Mouse (Mus musculus) liver, adult (tissue): ENCODE data around the gene Trmt61a.

Experiments used
- GATA4 ChIP-seq: IDR thresholded peaks from 2 replicates; pipeline ENCODE4 v1.6.1; 2014; ENCODE audit warnings: mild to moderate bottlenecking, low read length; ENCODE audit not compliant: insufficient replicate concordance

Trmt61a gene

GRCm38 (mm10) chr12:111669961-111670360 is 7.9 kb upstream of the Trmt61a start:
- TF ChIP-seq GATA4 = no peak

- no peak for TF ChIP-seq GATA4
These were observed 7.4 kb upstream of the Trmt61a start for GRCm38 (mm10) chr12:111670371-111670971.

GRCm38 (mm10) chr12:111670976-111671375 is 6.9 kb upstream of the Trmt61a start:
- no peak for TF ChIP-seq GATA4

- no peak for TF ChIP-seq GATA4
These were observed 6.4 kb upstream of the Trmt61a start for GRCm38 (mm10) chr12:111671431-111671902.

- no peak for TF ChIP-seq GATA4
These were observed 5.7 kb upstream of the Trmt61a start, which contains the start of gene Ckb for GRCm38 (mm10) chr12:111672176-111672575. Gene Ckb (minus strand): TSS chr12:111672338.

- TF ChIP-seq GATA4 = no peak
These were observed 5.3 kb upstream of the Trmt61a start for GRCm38 (mm10) chr12:111672581-111672980.

GRCm38 (mm10) chr12:111674850-111675486 is 2.9 kb upstream of the Trmt61a start:
- TF ChIP-seq GATA4 = no peak

GRCm38 (mm10) chr12:111675797-111676580 is 1.9 kb upstream of the Trmt61a start:
- TF ChIP-seq GATA4 = no peak

GRCm38 (mm10) chr12:111677421-111677820 is 484 bp upstream of the Trmt61a start:
- no peak for TF ChIP-seq GATA4

GRCm38 (mm10) chr12:111678670-111678933 is 697 bp downstream of the Trmt61a start:
- no peak for TF ChIP-seq GATA4

GRCm38 (mm10) chr12:111678997-111679396 is 1.1 kb downstream of the Trmt61a start:
- no peak for TF ChIP-seq GATA4

- no peak for TF ChIP-seq GATA4
These were observed 2.8 kb downstream of the Trmt61a start for GRCm38 (mm10) chr12:111680661-111681060.

- no peak for TF ChIP-seq GATA4
These were observed 3.4 kb downstream of the Trmt61a start for GRCm38 (mm10) chr12:111681305-111681704.

- TF ChIP-seq GATA4 = no peak
These were observed 4.1 kb downstream of the Trmt61a start for GRCm38 (mm10) chr12:111682003-111682402.

GRCm38 (mm10) chr12:111682806-111683205 is 4.9 kb downstream of the Trmt61a start:
- TF ChIP-seq GATA4 = no peak

- no peak for TF ChIP-seq GATA4
These were observed 8.5 kb downstream of the Trmt61a start for GRCm38 (mm10) chr12:111686390-111686789.
